Mouse (Mus musculus): Measurements from ENCODE around the gene 4930415O20Rik. TPM values are rescaled to one million over a fixed set of nuclear protein-coding genes. Genes with fewer than 3 reads are reported as not detected.

The 4930415O20Rik gene
- polyA plus RNA-seq, 1 experiment = not detected

DNA sequence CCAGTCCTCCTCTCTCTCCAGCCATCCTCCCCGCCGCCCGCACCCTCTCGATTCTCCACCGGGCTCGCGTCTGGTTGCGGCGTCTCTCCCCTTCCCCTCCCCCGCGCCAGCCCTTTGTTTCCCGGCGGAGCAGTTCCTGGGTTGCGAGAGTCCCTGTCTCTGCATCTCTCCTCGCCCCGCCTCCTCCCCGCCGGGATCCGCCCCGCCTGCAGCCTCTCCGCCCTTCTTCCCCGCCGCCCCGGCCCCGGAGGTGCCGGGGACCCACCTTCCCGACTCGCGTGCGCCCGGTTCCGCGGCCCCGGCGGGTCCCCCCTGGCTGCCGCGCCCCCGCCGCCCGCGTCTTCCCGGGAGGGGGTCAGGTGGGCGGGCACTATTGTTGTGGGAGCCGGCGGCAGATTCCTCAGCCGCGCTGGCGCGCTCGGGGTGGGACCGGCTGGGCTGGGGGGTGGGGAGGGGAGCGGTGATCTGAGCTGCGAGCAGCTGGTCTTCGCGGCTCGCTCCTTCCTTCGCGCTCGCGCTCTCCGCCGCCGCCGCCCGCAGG lies 63.8 kb downstream of the 4930415O20Rik start:
- peaks cover 63% of the 10 kb centered on the region for H3K4me1 ChIP-seq
- H3K9me3 ChIP-seq = no peaks in the 10 kb centered on the region
- peak overlapping the region; percentile 92 for H3K4me3 ChIP-seq (replicated peaks)
- peaks cover 95% of the 10 kb centered on the region for H3K27me3 ChIP-seq (replicated peaks)
- TF ChIP-seq FLI1 (IDR thresholded peaks at IDR 0.05; ENCODE audit: low read length) = no peak
- H3K36me3 ChIP-seq (replicated peaks; ENCODE audit: low read length) = no peaks in the 10 kb centered on the region

DNA sequence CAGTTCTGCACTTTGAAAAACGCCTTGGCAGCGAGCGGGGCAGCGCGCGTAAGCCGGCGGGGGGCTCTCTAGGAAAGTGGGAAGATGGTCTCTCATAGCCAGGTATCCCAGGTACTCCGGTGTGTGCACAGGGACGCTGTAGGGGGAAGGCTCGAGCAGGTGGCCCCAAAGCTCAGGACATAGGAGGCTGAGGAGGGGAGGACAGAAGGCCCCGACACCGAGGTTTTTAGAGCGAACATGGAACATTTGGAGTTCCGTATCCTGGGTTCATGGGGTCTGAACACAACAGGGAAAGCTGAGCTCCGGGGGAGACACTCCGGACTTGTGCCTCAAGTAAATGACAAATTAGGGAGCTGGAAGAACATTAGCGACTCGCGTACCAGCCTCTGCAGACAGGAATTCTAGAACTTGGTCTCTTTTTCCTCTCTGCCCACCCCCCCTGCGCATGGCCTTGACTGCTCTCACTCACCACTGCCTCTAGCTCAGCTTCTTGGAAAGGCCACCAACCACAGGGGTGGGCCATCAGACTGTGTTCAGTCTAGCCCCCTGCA lies 64.6 kb downstream of the 4930415O20Rik start:
- no peak for TF ChIP-seq GATA1 (IDR thresholded peaks at IDR 0.05; ENCODE audit: borderline replicate concordance, low read length)
- TF ChIP-seq FLI1 (IDR thresholded peaks at IDR 0.05; ENCODE audit: low read length) = no peak
- Histone ChIP-seq H3K4me1 (peaks cover 60% of the 10 kb centered on the region), H3K36me3 (replicated peaks; ENCODE audit: low read length) (no peaks in the 10 kb centered on the region), H3K4me3 (replicated peaks) (peak overlapping the region; percentile 92), H3K9me3 (no peaks in the 10 kb centered on the region), H3K27me3 (replicated peaks) (peaks cover 96% of the 10 kb centered on the region)

- no peaks in the 10 kb centered on the region for H3K36me3 ChIP-seq (replicated peaks; ENCODE audit: low read length)
- H3K4me3 ChIP-seq (replicated peaks) = no peak overlapping the region
- no peak for TF ChIP-seq FLI1 (IDR thresholded peaks at IDR 0.05; ENCODE audit: low read length)
- no peak for TF ChIP-seq GATA1 (IDR thresholded peaks at IDR 0.05; ENCODE audit: borderline replicate concordance, low read length)
- peaks cover 48% of the 10 kb centered on the region for H3K4me1 ChIP-seq
- H3K27me3 ChIP-seq (replicated peaks) = peaks cover 96% of the 10 kb centered on the region
- no peaks in the 10 kb centered on the region for H3K9me3 ChIP-seq
Measured at GRCm38 (mm10) chr15:98636517-98636916, 65.7 kb downstream of the 4930415O20Rik start.

- TF ChIP-seq GATA1 (IDR thresholded peaks at IDR 0.05; ENCODE audit: borderline replicate concordance, low read length) (no peak), FLI1 (IDR thresholded peaks at IDR 0.05; ENCODE audit: low read length) (no peak)
- H3K27me3 ChIP-seq (replicated peaks) = peaks cover 96% of the 10 kb centered on the region
- no peaks in the 10 kb centered on the region for H3K36me3 ChIP-seq (replicated peaks; ENCODE audit: low read length)
- no peak overlapping the region for H3K4me3 ChIP-seq (replicated peaks)
- H3K9me3 ChIP-seq = no peaks in the 10 kb centered on the region
- H3K4me1 ChIP-seq = peaks cover 42% of the 10 kb centered on the region
Measured at GRCm38 (mm10) chr15:98637155-98637554, 66.4 kb downstream of the 4930415O20Rik start.

Other genes starting within 250 kb of the 4930415O20Rik start
- gene Olfr284, start 230.0 kb upstream of the 4930415O20Rik start, polyA plus RNA-seq (2012; ENCODE audit: insufficient read depth, low replicate concordance) = not detected in 2 replicates
- gene Olfr283, start 190.1 kb upstream of the 4930415O20Rik start, polyA plus RNA-seq (2012; ENCODE audit: insufficient read depth, low replicate concordance) = not detected in 2 replicates
- gene Olfr282, start 139.8 kb upstream of the 4930415O20Rik start, polyA plus RNA-seq (2012; ENCODE audit: insufficient read depth, low replicate concordance) = not detected in 2 replicates
- not detected in 2 replicates for gene Olfr281, start 118.4 kb upstream of the 4930415O20Rik start, polyA plus RNA-seq (2012; ENCODE audit: insufficient read depth, low replicate concordance)
- not detected in 2 replicates for gene OR5BS1P, start 101.1 kb upstream of the 4930415O20Rik start, polyA plus RNA-seq (2012; ENCODE audit: insufficient read depth, low replicate concordance)
- not detected in 2 replicates for gene Lalba, start 88.3 kb upstream of the 4930415O20Rik start, polyA plus RNA-seq (2012; ENCODE audit: insufficient read depth, low replicate concordance)
- not detected in 2 replicates for gene Olfr279, start 78.6 kb upstream of the 4930415O20Rik start, polyA plus RNA-seq (2012; ENCODE audit: insufficient read depth, low replicate concordance)
- gene Kansl2, start 36.7 kb upstream of the 4930415O20Rik start, polyA plus RNA-seq (2012; ENCODE audit: insufficient read depth, low replicate concordance) = 7.5 and 14.4 TPM in 2 replicates
- gene Ccnt1, start 81 bp upstream of the 4930415O20Rik start, polyA plus RNA-seq (2012; ENCODE audit: insufficient read depth, low replicate concordance) = 1.4 and 5.1 TPM in 2 replicates
- 2.1 and 9.3 TPM in 2 replicates for gene Adcy6, start 39.1 kb downstream of the 4930415O20Rik start, polyA plus RNA-seq (2012; ENCODE audit: insufficient read depth, low replicate concordance)
- gene Cacnb3, start 59.8 kb downstream of the 4930415O20Rik start, polyA plus RNA-seq (2012; ENCODE audit: insufficient read depth, low replicate concordance) = 0.46 TPM in 1 of 2 replicates, not detected in the other
- 49.7 and 71.3 TPM in 2 replicates for gene Ddx23, start 91.9 kb downstream of the 4930415O20Rik start, polyA plus RNA-seq (2012; ENCODE audit: insufficient read depth, low replicate concordance)
- 1.2 TPM in 1 of 2 replicates, not detected in the other for gene Rnd1, start 106.5 kb downstream of the 4930415O20Rik start, polyA plus RNA-seq (2012; ENCODE audit: insufficient read depth, low replicate concordance)
- gene Ccdc65, start 137.2 kb downstream of the 4930415O20Rik start, polyA plus RNA-seq (2012; ENCODE audit: insufficient read depth, low replicate concordance) = not detected in 2 replicates
- gene Fkbp11, start 157.2 kb downstream of the 4930415O20Rik start, polyA plus RNA-seq (2012; ENCODE audit: insufficient read depth, low replicate concordance) = 9.6 and 18.2 TPM in 2 replicates
- 7.0 and 17.8 TPM in 2 replicates for gene Arf3, start 192.2 kb downstream of the 4930415O20Rik start, polyA plus RNA-seq (2012; ENCODE audit: insufficient read depth, low replicate concordance)
- not detected in 2 replicates for gene Wnt10b, start 207.1 kb downstream of the 4930415O20Rik start, polyA plus RNA-seq (2012; ENCODE audit: insufficient read depth, low replicate concordance)
- gene Wnt1, start 218.9 kb downstream of the 4930415O20Rik start, polyA plus RNA-seq (2012; ENCODE audit: insufficient read depth, low replicate concordance) = not detected in 2 replicates
- 0.32 and 0.73 TPM in 2 replicates for gene Ddn, start 238.5 kb downstream of the 4930415O20Rik start, polyA plus RNA-seq (2012; ENCODE audit: insufficient read depth, low replicate concordance)